ENCODE assay signal across 1 mouse cellular context in genomic region chr9:44398551-44398950, GRCm38 (mm10).
TF ChIP-seq lines count a peak whose summit lies in the region.

No protein-coding gene starts in this region.

TF ChIP-seq in MEL, 35 proteins besides CTCF, POLR2A, EP300 and RAD21 (continued from another document):
- no peak for TF ChIP-seq UBTF (IDR thresholded peaks at IDR 0.05; ENCODE audit: borderline replicate concordance, insufficient read depth, low read depth, low read length)
- TF ChIP-seq ELF1 (IDR thresholded peaks at IDR 0.05; ENCODE audit: low read depth, low read length) = no peak
- TF ChIP-seq SIN3A (IDR thresholded peaks at IDR 0.05; ENCODE audit: low read length) = no peak
- TF ChIP-seq CHD1 (IDR thresholded peaks at IDR 0.05; ENCODE audit: low read depth, low read length) = no peak
- no peak for TF ChIP-seq TAL1 (IDR thresholded peaks at IDR 0.05; ENCODE audit: low read length)
- TF ChIP-seq NRF1 (IDR thresholded peaks at IDR 0.05; ENCODE audit: insufficient read depth, low read depth, low read length, poor library complexity, severe bottlenecking) = no peak
- TF ChIP-seq POLR2AphosphoS2 (IDR thresholded peaks at IDR 0.05; ENCODE audit: low read length) = no peak
- TF ChIP-seq SMC3 (IDR thresholded peaks at IDR 0.05; ENCODE audit: low read depth, low read length) = no peak
- no peak for TF ChIP-seq BHLHE40 (IDR thresholded peaks at IDR 0.05; ENCODE audit: borderline replicate concordance, low read depth, low read length)
- no peak for TF ChIP-seq RCOR1 (IDR thresholded peaks at IDR 0.05; ENCODE audit: low read depth, low read length)
